Mouse (Mus musculus) v-Abl transformed pro-B cells (cell line): ENCODE results near the gene Ank3.

Source experiments
- in situ Hi-C, 2 experiments: fragments of 400-800 bp; cut with MboI; formaldehyde crosslinking; loops; one replicate each; pipeline ENCODE4 v1.15.1; 2025; ENCODE audit not compliant: unreplicated experiment in 2 of 2

Ank3 gene

GRCm38 (mm10) chr10:69398197-69398762 lies 293 bp upstream of the Ank3 start:
- in situ Hi-C loops: loop anchor here in 1 of 2 experiments (25.0 kb wide), 2 partner anchors 1164 to 1564 kb away; no protein-coding TSS in a partner anchor

GRCm38 (mm10) chr10:69399814-69400385 lies 1.3 kb downstream of the Ank3 start:
- in situ Hi-C loops: loop anchor here (25.0 kb wide), 2 partner anchors 1162 to 1562 kb away; no protein-coding TSS in a partner anchor

GRCm38 (mm10) chr10:69405431-69405830 lies 6.9 kb downstream of the Ank3 start:
- in situ Hi-C loops: loop anchor here in 1 of 2 experiments (25.0 kb wide), 1 partner anchor 1157 kb away; no protein-coding TSS in a partner anchor

GRCm38 (mm10) chr10:69414888-69415287 lies 16.3 kb downstream of the Ank3 start:
- in situ Hi-C loops: loop anchor here in 1 of 2 experiments (25.0 kb wide), 1 partner anchor 1147 kb away; no protein-coding TSS in a partner anchor

- in situ Hi-C loops: loop anchor here in 1 of 2 experiments (25.0 kb wide), 1 partner anchor 1144 kb away; no protein-coding TSS in a partner anchor
These were observed 20.1 kb downstream of the Ank3 start for GRCm38 (mm10) chr10:69418716-69419115.

- in situ Hi-C loops: loop anchor here in 1 of 2 experiments (25.0 kb wide), 1 partner anchor 1142 kb away; no protein-coding TSS in a partner anchor
These were observed 21.7 kb downstream of the Ank3 start for GRCm38 (mm10) chr10:69420306-69420705.

- in situ Hi-C loops: loop anchor here in 1 of 2 experiments (25.0 kb wide), 1 partner anchor 1138 kb away; no protein-coding TSS in a partner anchor
These were observed 25.5 kb downstream of the Ank3 start for GRCm38 (mm10) chr10:69424051-69424450.

- in situ Hi-C loops: loop anchor here in 1 of 2 experiments (25.0 kb wide), 1 partner anchor 1532 kb away; no protein-coding TSS in a partner anchor
These were observed 31.6 kb downstream of the Ank3 start for GRCm38 (mm10) chr10:69430138-69430537.

- in situ Hi-C loops: loop anchor here in 1 of 2 experiments (25.0 kb wide), 1 partner anchor 1531 kb away; no protein-coding TSS in a partner anchor
These were observed 32.5 kb downstream of the Ank3 start for GRCm38 (mm10) chr10:69431101-69431500.

- in situ Hi-C loops: loop anchor here in 1 of 2 experiments (25.0 kb wide), 1 partner anchor 1527 kb away; no protein-coding TSS in a partner anchor
These were observed 36.6 kb downstream of the Ank3 start for GRCm38 (mm10) chr10:69435213-69435612.

GRCm38 (mm10) chr10:69439449-69439848 lies 40.9 kb downstream of the Ank3 start:
- in situ Hi-C loops: loop anchor here in 1 of 2 experiments (25.0 kb wide), 1 partner anchor 1523 kb away; no protein-coding TSS in a partner anchor

GRCm38 (mm10) chr10:69444546-69444945 lies 46.0 kb downstream of the Ank3 start:
- in situ Hi-C loops: loop anchor here (10.0 to 25.0 kb wide), 3 partner anchors 400 to 1518 kb away; no protein-coding TSS in a partner anchor

GRCm38 (mm10) chr10:69445951-69446350 lies 47.4 kb downstream of the Ank3 start:
- in situ Hi-C loops: loop anchor here (10.0 to 25.0 kb wide), 3 partner anchors 399 to 1516 kb away; no protein-coding TSS in a partner anchor

GRCm38 (mm10) chr10:69446566-69446965 lies 48.0 kb downstream of the Ank3 start:
- in situ Hi-C loops: loop anchor here (10.0 to 25.0 kb wide), 3 partner anchors 398 to 1516 kb away; no protein-coding TSS in a partner anchor

GRCm38 (mm10) chr10:69447308-69447707 lies 48.7 kb downstream of the Ank3 start:
- in situ Hi-C loops: loop anchor here (10.0 to 25.0 kb wide), 3 partner anchors 397 to 1515 kb away; no protein-coding TSS in a partner anchor

- in situ Hi-C loops: loop anchor here (10.0 to 25.0 kb wide), 3 partner anchors 397 to 1514 kb away; no protein-coding TSS in a partner anchor
These were observed 49.6 kb downstream of the Ank3 start for GRCm38 (mm10) chr10:69448174-69448573.

GRCm38 (mm10) chr10:69451006-69451405 lies 52.4 kb downstream of the Ank3 start:
- in situ Hi-C loops: loop anchor here (5.0 to 25.0 kb wide), 8 partner anchors 201 to 1764 kb away; no protein-coding TSS in a partner anchor

- in situ Hi-C loops: loop anchor here (5.0 to 25.0 kb wide), 8 partner anchors 200 to 1762 kb away; no protein-coding TSS in a partner anchor
These were observed 53.8 kb downstream of the Ank3 start for GRCm38 (mm10) chr10:69452180-69452977.

GRCm38 (mm10) chr10:69453531-69453930 lies 55.0 kb downstream of the Ank3 start:
- in situ Hi-C loops: loop anchor here (5.0 to 25.0 kb wide), 8 partner anchors 199 to 1761 kb away; no protein-coding TSS in a partner anchor

- in situ Hi-C loops: loop anchor here (5.0 to 25.0 kb wide), 8 partner anchors 198 to 1760 kb away; no protein-coding TSS in a partner anchor
These were observed 55.9 kb downstream of the Ank3 start for GRCm38 (mm10) chr10:69454480-69454879.
